Mouse (Mus musculus): ENCODE measurements around the gene Nuak1. TPM values are rescaled to one million over a fixed set of nuclear protein-coding genes. Genes with fewer than 3 reads are reported as not detected.

The Nuak1 gene
- total and polyA plus RNA-seq, 3 experiments: 1.2 to 3.4 (median 1.6) TPM

- peaks cover 0 to 11% of the 10 kb centered on the region in 2 experiments; a peak in 2 of 4 replicates for H3K4me1 ChIP-seq (ENCODE audit: control insufficient read depth in 1 of 2, insufficient read depth in 2 of 2)
- DNase-seq (ENCODE audit: extremely low read depth): peak; percentile 6
- H3K27ac ChIP-seq (ENCODE audit: insufficient read depth, low read depth): no peak overlapping the region
- in situ Hi-C loops (cut with MboI; ENCODE audit: low pct_ligation_motif_present, low pct_unique_long_range_greater_than_20kb, low sequenced_read_pairs): no loop called here
- no peak overlapping the region for H3K9ac ChIP-seq (ENCODE audit: insufficient read depth, low read depth)
- dilution Hi-C loops (cut with MboI; ENCODE audit: extremely low pct_ligation_motif_present, extremely low pct_unique_long_range_greater_than_20kb, low sequenced_read_pairs): no loop called here
- H3K79me2 ChIP-seq (replicated peaks; ENCODE audit: control insufficient read depth, extremely low read depth, insufficient read depth, poor library complexity, severe bottlenecking): no peaks in the 10 kb centered on the region
- H3K36me3 ChIP-seq (replicated peaks in 1 of 2; ENCODE audit: control insufficient read depth in 1 of 2, insufficient read depth in 1 of 2, low read length in 1 of 2): no peaks in the 10 kb centered on the region
- TF ChIP-seq JUND (conservative IDR thresholded peaks at IDR 0.05; ENCODE audit: low read depth, low read length) (no peak), NRF1 (IDR thresholded peaks at IDR 0.05; ENCODE audit: low read depth, low read length) (no peak), USF1 (IDR thresholded peaks at IDR 0.05; ENCODE audit: low read depth, low read length) (no peak)
- no peak overlapping the region for H3K4me3 ChIP-seq (replicated peaks in 1 of 3; ENCODE audit: low read depth in 2 of 3, low read length in 2 of 3, poor library complexity in 1 of 3)
- H3K27me3 ChIP-seq (replicated peaks): no peaks in the 10 kb centered on the region
- H3K4me2 ChIP-seq (ENCODE audit: insufficient read depth, low read depth, poor library complexity, severe bottlenecking): no peak overlapping the region
- peaks cover 2% of the 10 kb centered on the region for H3K9me3 ChIP-seq (replicated peaks; ENCODE audit: low read length)
Measured at GRCm38 (mm10) chr10:84338752-84339151, 101.6 kb downstream of the Nuak1 start.

GRCm38 (mm10) chr10:84335441-84335840 lies 105.0 kb downstream of the Nuak1 start:
- DNase-seq (ENCODE audit: extremely low read depth): no peak
- peaks cover 8% of the 10 kb centered on the region for H3K9me3 ChIP-seq (replicated peaks; ENCODE audit: low read length)
- TF ChIP-seq NRF1 (IDR thresholded peaks at IDR 0.05; ENCODE audit: low read depth, low read length) (no peak), NELFE (IDR thresholded peaks at IDR 0.05; ENCODE audit: low read depth, low read length) (no peak), USF2 (conservative IDR thresholded peaks at IDR 0.05; ENCODE audit: low read depth, low read length) (no peak), TBP (conservative IDR thresholded peaks at IDR 0.05; ENCODE audit: low read depth, low read length) (no peak), POLR2A (IDR thresholded peaks at IDR 0.05; ENCODE audit: low read depth, low read length) (no peak), MYC (IDR thresholded peaks at IDR 0.05; ENCODE audit: low read depth, low read length) (no peak), KAT2A (IDR thresholded peaks at IDR 0.05; ENCODE audit: insufficient replicate concordance, low read length) (no peak), PAX5 (IDR thresholded peaks at IDR 0.05; ENCODE audit: low read length) (no peak), ETS1 (conservative IDR thresholded peaks at IDR 0.05; ENCODE audit: low read depth, low read length) (no peak), GABPA (IDR thresholded peaks at IDR 0.05; ENCODE audit: insufficient replicate concordance, low read depth, low read length) (no peak), MAZ (IDR thresholded peaks at IDR 0.05; ENCODE audit: low read depth, low read length) (no peak), BHLHE40 (IDR thresholded peaks at IDR 0.05; ENCODE audit: low read depth, low read length) (no peak), E2F4 (IDR thresholded peaks at IDR 0.05; ENCODE audit: insufficient replicate concordance, low read depth, low read length) (no peak), ZMIZ1 (IDR thresholded peaks at IDR 0.05; ENCODE audit: low read depth, low read length) (no peak)
- no peaks in the 10 kb centered on the region for H3K36me3 ChIP-seq (replicated peaks in 1 of 2; ENCODE audit: control insufficient read depth in 1 of 2, insufficient read depth in 1 of 2, low read length in 1 of 2)
- H3K79me2 ChIP-seq (replicated peaks; ENCODE audit: control insufficient read depth, extremely low read depth, insufficient read depth, poor library complexity, severe bottlenecking): no peaks in the 10 kb centered on the region
- no peak overlapping the region for H3K9ac ChIP-seq (ENCODE audit: insufficient read depth, low read depth)
- peaks cover 0 to 8% of the 10 kb centered on the region in 2 experiments; a peak in 2 of 4 replicates for H3K4me1 ChIP-seq (ENCODE audit: control insufficient read depth in 1 of 2, insufficient read depth in 2 of 2)
- H3K4me3 ChIP-seq (replicated peaks in 1 of 3; ENCODE audit: low read depth in 2 of 3, low read length in 2 of 3, poor library complexity in 1 of 3): no peak overlapping the region
- in situ Hi-C loops (cut with MboI; ENCODE audit: low pct_ligation_motif_present, low pct_unique_long_range_greater_than_20kb, low sequenced_read_pairs) (no loop called here), dilution Hi-C loops (cut with MboI; ENCODE audit: extremely low pct_ligation_motif_present, extremely low pct_unique_long_range_greater_than_20kb, low sequenced_read_pairs) (no loop called here)
- no peak overlapping the region for H3K4me2 ChIP-seq (ENCODE audit: insufficient read depth, low read depth, poor library complexity, severe bottlenecking)
- H3K27ac ChIP-seq (ENCODE audit: insufficient read depth, low read depth): no peak overlapping the region
- H3K27me3 ChIP-seq (replicated peaks): no peaks in the 10 kb centered on the region

Data from CH12.LX (cell line).